Mouse (Mus musculus) cerebellum, adult 11-12 months (tissue): ENCODE results near the gene Gm40193.
"Not testable (repeated sequence)": the region's sequence is repeated elsewhere in the genome, so short reads cannot be mapped to it uniquely, and the experiment has no call there.

Source experiments
- DNase-seq: peaks from one replicate; pipeline ENCODE4 v3.0.0; 2022

Gm40193 gene

GRCm38 (mm10) chr11:70532839-70533238 is at the start of gene Gm40193:
TSS of gene Gm40193 (minus strand) at chr11:70532939.
- DNase-seq, result no peak

GRCm38 (mm10) chr11:70582196-70582595 is 49.5 kb upstream of the Gm40193 start:
- no peak for DNase-seq

DNA sequence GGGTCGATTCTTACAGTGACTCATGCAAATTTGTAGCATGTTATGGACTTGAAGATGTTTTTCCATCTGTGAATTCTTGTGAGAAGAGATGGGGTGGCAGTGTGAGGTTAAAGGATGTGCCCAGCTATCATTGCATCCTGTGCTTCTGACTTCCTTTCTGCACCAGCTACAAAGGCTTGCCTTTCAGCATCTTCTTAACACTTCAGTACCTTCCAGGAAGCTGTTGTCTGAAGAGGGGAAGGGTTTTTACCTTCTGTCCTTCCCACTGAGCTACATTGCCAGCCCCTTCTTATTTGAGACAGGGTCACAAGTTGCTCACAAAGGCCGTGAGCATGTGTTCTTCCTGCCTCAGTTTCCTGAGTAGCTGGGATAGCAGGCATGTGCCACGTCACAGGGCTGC is 48.2 kb upstream of the Gm40193 start:
- no peak for DNase-seq

DNA sequence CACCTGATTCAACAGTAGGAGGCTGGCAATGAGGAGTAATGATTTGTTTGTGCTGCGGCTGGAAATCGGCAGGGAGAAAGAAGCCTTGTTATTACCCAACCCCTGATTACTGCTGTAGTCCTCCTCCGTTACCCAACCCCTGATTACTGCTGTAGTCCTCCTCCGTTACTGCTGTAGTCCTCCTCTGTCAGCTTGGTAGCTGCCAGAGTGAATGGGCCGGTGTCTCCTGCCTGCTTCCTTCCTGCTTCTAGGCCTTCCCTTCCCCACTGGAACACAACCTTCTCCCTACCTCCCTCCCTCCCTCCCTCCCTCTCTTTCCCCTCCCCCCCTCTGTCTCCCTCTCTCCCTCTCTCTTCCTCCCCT is 47.6 kb upstream of the Gm40193 start:
- DNase-seq, result no peak

DNA sequence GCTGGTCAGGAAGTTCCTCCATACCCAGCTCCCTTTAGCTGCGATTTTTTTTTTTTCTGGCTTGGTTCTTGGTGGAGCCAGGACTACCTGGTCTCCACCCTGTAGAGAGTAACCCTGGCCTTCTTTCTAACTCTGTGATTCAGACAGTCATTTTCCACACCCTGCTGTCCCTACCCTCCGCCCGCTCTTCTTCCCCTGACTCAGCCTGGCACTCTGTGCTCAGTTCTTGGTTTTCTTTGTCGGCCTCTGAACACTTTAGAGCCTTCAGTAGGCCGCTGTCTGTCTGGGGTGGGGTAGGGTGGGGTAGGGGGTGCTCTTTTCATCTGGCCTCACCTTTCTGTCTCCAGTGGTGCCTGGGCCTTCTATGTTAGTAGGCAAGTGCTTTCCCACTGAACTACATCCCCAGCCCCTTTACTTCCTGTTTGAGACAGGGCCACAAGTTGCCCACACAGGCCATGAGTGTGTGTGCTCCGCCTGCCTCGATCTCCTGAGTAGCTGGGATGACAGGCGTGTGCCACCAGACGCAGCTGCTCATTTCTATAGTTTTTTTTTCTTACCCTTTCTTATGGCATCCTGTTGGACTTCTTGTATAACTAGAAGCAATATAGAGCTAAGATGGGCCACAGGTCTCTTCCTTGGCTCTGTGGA is 47.1 kb upstream of the Gm40193 start:
- no peak for DNase-seq

- no peak for DNase-seq
Observed at GRCm38 (mm10) chr11:70578962-70579361, 46.2 kb upstream of the Gm40193 start.

GRCm38 (mm10) chr11:70577201-70577600 is 44.5 kb upstream of the Gm40193 start:
- DNase-seq, result no peak

- DNase-seq, result no peak
Observed at GRCm38 (mm10) chr11:70573872-70574271, 41.1 kb upstream of the Gm40193 start.

DNA sequence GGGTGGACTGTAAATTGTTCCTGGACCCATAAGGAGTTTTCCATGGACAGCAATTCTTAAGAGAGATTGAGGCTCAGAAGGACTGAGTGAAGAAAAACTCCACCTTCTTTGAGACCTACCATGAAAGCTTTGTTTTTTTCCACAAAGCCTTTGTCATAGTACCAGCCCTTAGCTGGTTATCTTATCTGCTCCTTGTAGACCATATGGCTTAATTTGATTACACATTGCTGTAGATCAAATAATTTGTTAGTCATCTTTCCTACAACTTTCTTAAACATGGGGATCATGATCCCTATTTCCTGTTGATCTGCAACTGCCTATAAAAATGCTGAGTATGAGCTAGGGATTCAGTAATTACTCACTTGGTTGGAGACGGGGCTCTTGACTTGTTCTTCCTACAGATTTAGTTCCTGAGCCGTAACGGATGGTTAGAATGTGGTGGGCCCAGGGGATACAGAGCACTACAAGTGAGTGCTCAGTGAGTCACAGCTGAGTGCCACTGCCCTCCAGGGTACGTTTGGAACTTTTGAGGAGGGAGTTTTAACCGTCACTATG is 39.7 kb upstream of the Gm40193 start:
- DNase-seq, result no peak

DNA sequence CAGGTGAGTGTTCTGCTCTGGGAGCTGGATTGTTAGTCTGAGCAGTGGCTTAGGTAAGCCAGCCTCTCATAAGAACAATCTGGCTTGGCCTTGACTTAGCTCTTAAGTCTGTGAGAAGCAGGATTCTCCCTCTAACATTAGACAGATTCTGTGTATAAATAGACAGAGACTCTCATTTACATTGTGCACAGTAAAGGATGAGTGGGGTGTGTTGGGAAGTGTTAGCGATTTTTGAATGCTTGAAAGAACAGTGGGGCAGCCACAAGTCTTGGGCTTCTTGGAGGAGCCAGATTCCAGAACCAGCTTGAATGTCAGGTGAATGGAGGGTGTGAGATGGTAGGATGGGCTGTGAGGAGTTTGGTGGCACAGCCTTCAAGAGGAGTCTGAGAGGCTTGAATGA is 38.9 kb upstream of the Gm40193 start:
- DNase-seq, result no peak

- DNase-seq, result not testable (repeated sequence)
Observed at GRCm38 (mm10) chr11:70570614-70571013, 37.9 kb upstream of the Gm40193 start.

DNA sequence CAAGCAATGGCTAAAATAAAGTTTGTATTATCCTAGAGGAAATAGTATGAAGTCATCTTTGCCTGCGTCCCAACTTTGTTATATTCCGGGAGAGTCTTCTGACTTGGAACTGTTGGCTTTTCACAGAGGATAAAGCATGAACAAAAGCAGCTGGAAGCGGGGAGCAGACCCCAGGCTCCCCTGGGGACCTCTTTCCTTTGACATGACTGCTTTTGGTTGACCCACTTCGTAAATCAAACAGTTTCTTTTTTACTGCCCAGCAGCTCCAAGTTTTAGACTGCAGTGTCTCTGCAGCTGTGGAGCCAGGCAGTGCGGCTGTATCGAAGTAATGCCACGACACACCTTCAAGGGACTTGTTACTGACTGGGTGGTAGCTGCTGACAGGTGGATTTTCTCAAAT is 33.8 kb upstream of the Gm40193 start:
- DNase-seq, result no peak

GRCm38 (mm10) chr11:70564276-70564873 is 31.6 kb upstream of the Gm40193 start:
- no peak for DNase-seq

GRCm38 (mm10) chr11:70563470-70564275 is 30.9 kb upstream of the Gm40193 start:
- peak; percentile 30 for DNase-seq

DNA sequence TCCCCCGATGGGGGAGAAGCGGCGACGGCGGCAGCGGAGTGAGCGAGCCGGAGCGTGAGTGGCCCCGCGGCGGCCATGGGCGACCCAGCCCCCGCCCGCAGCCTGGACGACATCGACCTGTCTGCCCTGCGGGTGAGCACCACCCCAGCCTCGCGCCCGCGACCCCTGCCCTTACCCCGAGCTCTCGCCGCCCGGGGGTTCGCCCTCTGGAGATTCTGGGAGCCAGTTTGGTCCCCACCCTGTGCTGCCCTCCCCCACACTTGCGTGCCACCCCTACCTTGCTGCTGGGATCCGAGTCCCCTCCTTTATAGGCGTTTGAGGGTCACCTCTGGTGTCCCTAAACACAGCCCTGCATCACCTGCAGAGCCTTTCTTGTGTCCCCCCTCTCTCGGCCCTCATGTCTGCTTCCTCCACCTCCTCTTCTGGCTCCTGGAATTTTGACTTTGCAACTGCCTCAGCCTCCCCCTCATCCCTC is 30.3 kb upstream of the Gm40193 start:
- no peak for DNase-seq

DNA sequence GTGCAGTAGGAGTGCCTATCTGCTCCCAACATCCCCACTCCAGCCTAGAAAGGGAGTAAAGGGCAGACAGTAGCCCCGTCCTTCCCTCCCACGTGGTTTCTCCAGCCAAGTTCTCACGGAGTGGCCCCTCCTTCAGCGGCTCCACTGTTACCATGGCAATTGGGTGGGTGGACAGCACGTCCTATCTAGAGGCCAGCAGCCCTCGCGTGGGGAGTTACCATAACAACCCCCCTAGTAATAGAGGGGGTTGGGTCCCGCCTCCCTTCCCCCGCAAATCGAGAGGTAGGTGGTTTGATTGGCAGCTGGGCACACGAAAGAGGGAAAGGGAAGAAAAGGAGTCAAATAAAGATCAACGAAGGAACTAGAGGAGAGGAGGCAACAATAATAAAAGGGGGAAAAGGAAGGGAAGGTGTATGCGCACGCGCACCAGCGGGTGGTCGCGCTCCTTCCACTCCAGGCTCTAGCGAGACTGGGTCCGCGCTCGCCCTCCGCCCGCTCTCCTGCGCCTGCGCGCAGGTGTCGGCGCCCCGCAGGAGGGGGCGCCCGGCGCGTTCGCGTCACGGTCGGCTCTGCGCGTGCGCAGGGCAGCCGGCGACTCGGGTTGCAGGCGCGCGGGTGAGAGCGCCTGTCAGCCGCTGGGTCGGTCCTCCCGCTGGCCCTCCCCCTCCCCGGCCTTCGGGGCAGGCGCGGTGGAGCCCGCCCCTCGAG is 29.7 kb upstream of the Gm40193 start, which contains the start of gene Mink1:
Mink1 (plus strand) TSS at position 595 of the 708 bp plus-strand sequence.
- DNase-seq, result peak; percentile 90

DNA sequence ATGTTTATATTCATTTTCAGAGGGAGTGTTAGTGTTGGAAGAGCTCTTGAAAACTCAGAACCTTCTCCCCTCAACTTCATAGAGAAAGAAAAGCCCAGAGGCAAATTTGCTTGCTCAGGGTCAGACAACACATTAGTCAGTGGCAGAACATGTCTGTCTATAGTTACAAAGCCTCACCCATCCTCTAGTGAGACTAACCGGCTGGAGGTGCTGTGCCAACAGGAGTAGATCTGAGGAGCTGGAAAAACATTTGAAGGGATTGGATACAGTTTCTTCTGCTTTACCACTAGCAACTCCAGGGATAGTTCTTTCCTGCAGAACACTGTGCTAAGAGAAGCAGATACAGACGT is 29.2 kb upstream of the Gm40193 start:
- DNase-seq, result no peak

DNA sequence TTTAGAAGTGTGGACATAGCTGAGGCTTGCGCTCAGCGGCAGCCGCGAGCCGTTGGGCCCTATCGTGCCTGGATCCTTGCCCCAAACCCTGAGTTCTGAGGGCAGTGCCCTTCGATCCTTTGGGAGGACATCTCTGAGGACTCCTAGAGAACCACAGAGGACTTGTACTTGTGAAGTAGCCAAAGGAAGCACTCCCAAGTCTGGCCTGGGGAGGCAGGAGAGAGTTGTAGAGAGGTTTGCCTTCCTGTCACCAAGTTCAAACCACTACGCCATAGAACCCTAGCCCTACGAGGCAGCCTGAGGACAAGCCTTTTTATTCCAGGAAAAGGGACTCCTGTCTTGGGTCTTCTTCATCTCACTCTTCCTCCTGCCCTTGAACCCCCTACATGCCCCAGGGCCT is 24.8 kb upstream of the Gm40193 start:
- DNase-seq, result no peak

GRCm38 (mm10) chr11:70553940-70554339 is 21.2 kb upstream of the Gm40193 start:
- no peak for DNase-seq

- no peak for DNase-seq
Observed at GRCm38 (mm10) chr11:70551526-70551925, 18.8 kb upstream of the Gm40193 start.

GRCm38 (mm10) chr11:70544496-70544895 is 11.8 kb upstream of the Gm40193 start:
- no peak for DNase-seq

DNA sequence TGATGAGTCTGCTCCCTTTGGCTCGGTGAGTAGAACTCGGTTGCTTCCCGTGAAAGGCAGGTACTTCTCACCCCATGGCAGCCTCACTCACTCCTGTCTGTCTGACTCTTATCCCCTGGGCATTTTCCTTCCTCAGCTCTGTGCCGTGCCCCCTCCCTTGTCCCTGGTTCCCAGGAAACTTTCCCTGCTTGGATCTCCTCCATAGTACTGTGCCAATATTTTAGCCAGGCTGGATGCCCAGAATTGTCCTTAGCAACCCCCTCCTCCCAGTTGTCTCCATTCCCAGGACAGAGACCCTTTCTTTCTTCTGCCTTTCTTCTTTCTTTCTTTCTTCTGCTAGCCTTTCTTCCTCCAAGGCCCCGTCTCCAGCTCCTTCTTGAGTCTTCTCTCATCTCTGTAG is 8.7 kb upstream of the Gm40193 start:
- DNase-seq, result no peak

GRCm38 (mm10) chr11:70540928-70541327 is 8.2 kb upstream of the Gm40193 start:
- DNase-seq, result no peak
